9 mouse cellular contexts compared by ENCODE assay signal in genomic region chr19:3333694-3334515, GRCm38 (mm10). TPM values are rescaled to one million over a fixed set of nuclear protein-coding genes. Genes with fewer than 3 reads are reported as not detected.
DNase-seq lines count a peak whose midpoint lies in the region; ATAC-seq and TF ChIP-seq lines count a peak whose summit lies in the region.
"Had no signal": no experiment of that assay in that cellular context is flagged by ENCODE, and none has a peak within 500 bp of the region (broad histone marks: within the 10 kb centered on the region; RNA-seq: fewer than 3 reads in every experiment).

No protein-coding gene starts in this region.

- H3K27ac ChIP-seq in hindbrain, embryonic 12.5 days = peak overlapping the region; percentile 64
- peak overlapping the region; percentile 79 for H3K27ac ChIP-seq in liver, adult 2 months (replicated peaks; ENCODE audit: insufficient read depth, low read depth, low read length)
- H3K27ac ChIP-seq: limb, embryonic 13.5 days had no signal

- H3K9me3 ChIP-seq in hindbrain, embryonic 12.5 days (replicated peaks) = no peaks in the 10 kb centered on the region
- H3K9me3 ChIP-seq: limb, embryonic 13.5 days had no signal

- no peak overlapping the region for H3K9ac ChIP-seq in hindbrain, embryonic 12.5 days
- peak overlapping the region; percentile 54 for H3K9ac ChIP-seq in liver, adult 2 months (ENCODE audit: low read depth, low read length)
- H3K9ac ChIP-seq: limb, embryonic 13.5 days had no signal

- ATAC-seq in hindbrain, embryonic 12.5 days (ENCODE audit: low FRiP score) = peak; percentile 68

- TF ChIP-seq CTCF in liver, adult 2 months (IDR thresholded peaks at IDR 0.05; ENCODE audit: low read depth, low read length) = no peak

- no peak for TF ChIP-seq POLR2A in liver, adult 2 months (IDR thresholded peaks at IDR 0.05; ENCODE audit: extremely low read depth, insufficient read depth, low read length)

- H3K79me2 ChIP-seq in liver, adult 2 months (ENCODE audit: control insufficient read depth, insufficient read depth, low read length) = peaks cover 72% of the 10 kb centered on the region

- H3K4me2 ChIP-seq in hindbrain, embryonic 12.5 days (replicated peaks) = no peak overlapping the region
- H3K4me2 ChIP-seq: limb, embryonic 13.5 days had no signal

- H3K27me3 ChIP-seq in hindbrain, embryonic 12.5 days = no peaks in the 10 kb centered on the region; the same call in 1 of the 2 replicates
- no peaks in the 10 kb centered on the region for H3K27me3 ChIP-seq in liver, adult 2 months (ENCODE audit: control insufficient read depth, insufficient read depth, low read length)
- H3K27me3 ChIP-seq: limb, embryonic 13.5 days had no signal

- peaks cover 20% of the 10 kb centered on the region for H3K4me1 ChIP-seq in hindbrain, embryonic 12.5 days
- peaks cover 72% of the 10 kb centered on the region for H3K4me1 ChIP-seq in liver, adult 2 months (ENCODE audit: control insufficient read depth, insufficient read depth, low read length)
- H3K4me1 ChIP-seq: limb, embryonic 13.5 days had no signal

- peak; percentile 76 for DNase-seq in urinary bladder, postnatal 14 days (ENCODE audit: low spot score)
- no peak for DNase-seq in urinary bladder, postnatal 10 days (ENCODE audit: low spot score)
- peak; percentile 81 for DNase-seq in liver, adult 2 months (ENCODE audit: extremely low read depth, low read depth, low spot score)
- DNase-seq in cerebellum, adult 11-12 months = no peak
- no peak for DNase-seq in cerebellum, postnatal 10 days
- DNase-seq in frontal cortex, adult 2 months (ENCODE audit: extremely low spot score in 1 of 2, low spot score in 1 of 2) = no peak
- no peak for DNase-seq in cerebellum, postnatal 4 days (ENCODE audit: low spot score in 2 of 2)

- WGBS in hindbrain, embryonic 12.5 days = 45% methylated on average over 17 of the region's 17 CpGs
- 41% methylated on average over 17 of the region's 17 CpGs for WGBS in liver, adult 2 months

- no peak overlapping the region for H3K4me3 ChIP-seq in hindbrain, embryonic 12.5 days
- H3K4me3 ChIP-seq in liver, adult 2 months (ENCODE audit: insufficient read depth, low read depth, low read length) = no peak overlapping the region
- H3K4me3 ChIP-seq: limb, embryonic 13.5 days had no signal

- H3K36me3 ChIP-seq in hindbrain, embryonic 12.5 days = no peaks in the 10 kb centered on the region
- H3K36me3 ChIP-seq in liver, adult 2 months (ENCODE audit: control insufficient read depth, insufficient read depth, low read length) = peaks cover 4% of the 10 kb centered on the region; the same call in 1 of the 2 replicates
- H3K36me3 ChIP-seq: limb, embryonic 13.5 days had no signal

RNA-seq across cellular contexts. Expression of gene Cpt1a, which starts 11.8 kb away (rescaled TPM):
- polyA plus RNA-seq in hindbrain, embryonic 12.5 days (2016; fragmentation: Nextera tagmentation; extraction: Ambion mirVana) = 13.2 and 14.0 TPM in 2 replicates
- 162 and 234 TPM in 2 replicates for total RNA-seq in liver, adult 2 months (2014; rRNA removed)
- polyA plus RNA-seq in liver, adult 2 months (2012; rRNA removed) = 182 and 211 TPM in 2 replicates
- polyA plus RNA-seq in frontal cortex, adult 2 months (2012; rRNA removed) = 22.6 and 25.1 TPM in 2 replicates

RNA-seq across cellular contexts. Expression of gene Ighmbp2, which starts 51.1 kb away (rescaled TPM):
- polyA plus RNA-seq in hindbrain, embryonic 12.5 days (2016; fragmentation: Nextera tagmentation; extraction: Ambion mirVana) = 11.8 and 12.7 TPM in 2 replicates
- 1.7 and 1.8 TPM in 2 replicates for total RNA-seq in liver, adult 2 months (2014; rRNA removed)
- 2.4 and 3.9 TPM in 2 replicates for polyA plus RNA-seq in liver, adult 2 months (2012; rRNA removed)
- 7.0 and 8.2 TPM in 2 replicates for polyA plus RNA-seq in frontal cortex, adult 2 months (2012; rRNA removed)

RNA-seq across cellular contexts. Expression of gene Mrpl21, which starts 51.2 kb away (rescaled TPM):
- polyA plus RNA-seq in hindbrain, embryonic 12.5 days (2016; fragmentation: Nextera tagmentation; extraction: Ambion mirVana) = 110 and 114 TPM in 2 replicates
- total RNA-seq in liver, adult 2 months (2014; rRNA removed) = 35.2 and 41.1 TPM in 2 replicates
- 45.2 and 46.8 TPM in 2 replicates for polyA plus RNA-seq in liver, adult 2 months (2012; rRNA removed)
- polyA plus RNA-seq in frontal cortex, adult 2 months (2012; rRNA removed) = 53.9 and 56.7 TPM in 2 replicates

RNA-seq across cellular contexts. Expression of gene Tesmin, which starts 54.8 kb away (rescaled TPM):
- polyA plus RNA-seq in hindbrain, embryonic 12.5 days (2016; fragmentation: Nextera tagmentation; extraction: Ambion mirVana) = 0.48 and 0.71 TPM in 2 replicates
- total RNA-seq in liver, adult 2 months (2014; rRNA removed) = 0.46 and 0.54 TPM in 2 replicates
- 0.31 and 0.33 TPM in 2 replicates for polyA plus RNA-seq in liver, adult 2 months (2012; rRNA removed)
- polyA plus RNA-seq in frontal cortex, adult 2 months (2012; rRNA removed) = 0.10 and 0.13 TPM in 2 replicates

Comparison
In these comparisons a context has a peak if more than half of its experiments do, and no peak if none do; other contexts are left out.
1. DNase-seq: peak in urinary bladder, postnatal 14 days (single experiment) and liver, adult 2 months (single experiment); none in urinary bladder, postnatal 10 days (single experiment), cerebellum, adult 11-12 months (single experiment), cerebellum, postnatal 10 days (0 of 2), frontal cortex, adult 2 months (0 of 2) and cerebellum, postnatal 4 days (0 of 2).